Mouse (Mus musculus): ENCODE results near the gene Parvg.

Gene Parvg

GRCm38 (mm10) chr15:84303264-84303663 lies 20.6 kb upstream of the Parvg start:
- no peak for DNase-seq (ENCODE audit: low read depth, low spot score)

DNA sequence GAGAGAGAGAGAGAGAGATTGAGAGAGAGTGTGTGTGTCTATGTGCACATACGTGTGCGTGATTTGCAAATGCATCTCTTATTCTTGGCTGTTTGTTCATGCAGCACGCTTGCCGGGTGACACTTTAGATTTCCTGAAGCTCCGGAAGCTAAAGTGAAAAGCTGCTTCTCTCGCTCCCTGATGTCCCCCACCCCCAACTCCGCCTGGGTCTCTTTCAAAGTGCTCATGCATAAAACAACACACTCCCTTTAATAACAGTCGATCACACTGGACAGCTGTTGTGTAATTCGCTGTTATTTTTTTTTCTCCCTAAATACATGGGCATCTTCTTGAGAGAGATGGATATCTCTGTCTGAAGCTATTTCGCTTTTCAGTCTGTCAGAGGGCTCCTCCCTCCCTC lies 18.5 kb upstream of the Parvg start:
- no peak for DNase-seq (ENCODE audit: low read depth, low spot score)

- no peak for DNase-seq (ENCODE audit: low read depth, low spot score)
Observed at GRCm38 (mm10) chr15:84310271-84310670, 13.6 kb upstream of the Parvg start.

DNA sequence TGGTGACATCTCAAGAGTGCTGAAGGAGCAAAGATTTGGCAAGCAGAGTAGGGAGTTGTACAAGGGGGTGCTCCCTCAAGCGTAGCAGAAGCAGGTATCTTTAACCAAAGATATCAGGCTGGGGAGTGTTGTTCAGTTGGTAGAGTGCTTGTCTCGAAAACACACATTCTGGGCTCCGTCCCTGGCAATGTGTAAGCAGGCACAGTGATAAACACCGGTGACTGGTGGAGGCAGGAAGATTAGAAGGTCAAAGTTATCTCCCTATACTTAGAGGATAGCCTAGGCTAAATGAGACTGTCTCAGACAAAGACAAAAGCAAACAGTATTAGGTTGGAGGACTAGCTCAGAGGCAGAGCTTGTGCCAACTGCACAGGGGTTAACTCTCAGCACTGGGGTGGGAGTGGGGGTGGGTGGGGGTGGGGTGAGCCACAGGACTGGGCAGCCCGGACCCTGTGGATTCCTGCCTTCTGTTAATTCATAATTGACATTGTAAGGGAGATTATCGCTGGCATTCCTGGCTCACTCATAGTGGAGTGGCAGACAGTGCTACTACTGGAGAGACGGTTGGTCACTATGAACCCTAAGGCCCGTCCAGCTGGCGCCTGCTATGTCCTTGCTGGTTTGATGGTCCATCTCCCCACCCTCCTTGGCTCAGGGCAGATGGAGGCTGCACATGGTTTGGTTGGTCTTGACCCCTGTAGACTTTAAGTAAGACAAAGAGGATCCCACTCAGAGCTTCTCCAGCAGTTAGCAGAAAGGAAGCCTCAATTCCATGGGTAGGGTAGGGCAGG lies 12.3 kb upstream of the Parvg start:
- no peak for DNase-seq (ENCODE audit: low read depth, low spot score)

DNA sequence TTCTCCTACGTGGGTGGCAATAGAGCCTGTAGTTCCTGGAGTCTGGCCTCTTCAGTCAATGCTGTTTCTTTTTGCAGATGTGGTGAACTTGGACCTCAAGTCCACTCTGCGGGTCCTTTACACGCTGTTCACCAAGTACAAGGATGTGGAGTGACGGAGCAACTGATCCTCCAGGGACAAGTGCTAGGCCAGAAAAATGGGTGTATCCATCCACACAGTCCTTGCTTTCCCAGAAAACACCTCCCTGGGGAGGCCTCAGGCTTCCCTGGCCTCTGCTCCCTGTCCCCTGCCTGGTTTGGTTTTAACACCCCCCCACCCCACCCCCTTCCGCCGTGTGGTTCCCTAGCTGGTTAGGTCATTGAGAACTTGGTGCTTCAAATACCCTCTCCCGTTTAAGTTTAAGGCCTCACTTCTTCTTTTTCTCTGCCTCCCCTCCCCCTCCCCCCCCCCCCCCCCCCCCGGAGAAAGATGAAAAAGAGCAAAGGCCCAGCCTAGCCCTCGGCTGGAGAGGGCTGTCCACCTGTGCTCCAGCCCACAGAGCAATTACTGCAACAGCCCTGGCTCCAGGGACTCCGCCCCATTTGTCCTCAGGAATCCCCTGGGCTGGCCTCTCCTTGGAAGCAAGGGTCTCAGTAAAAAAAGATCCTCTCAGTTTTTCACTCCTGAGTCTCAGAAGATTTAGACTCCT lies 10.8 kb upstream of the Parvg start:
- DNase-seq (ENCODE audit: low read depth, low spot score): no peak

GRCm38 (mm10) chr15:84313566-84313878 lies 10.3 kb upstream of the Parvg start:
- DNase-seq (ENCODE audit: low read depth, low spot score): no peak

- DNase-seq (ENCODE audit: low read depth, low spot score): no peak
Observed at GRCm38 (mm10) chr15:84314420-84315080, 9.3 kb upstream of the Parvg start.

- no peak for DNase-seq (ENCODE audit: low read depth, low spot score)
Observed at GRCm38 (mm10) chr15:84315276-84316046, 8.4 kb upstream of the Parvg start.

GRCm38 (mm10) chr15:84319393-84319792 lies 4.4 kb upstream of the Parvg start:
- no peak for DNase-seq (ENCODE audit: low read depth, low spot score)

DNA sequence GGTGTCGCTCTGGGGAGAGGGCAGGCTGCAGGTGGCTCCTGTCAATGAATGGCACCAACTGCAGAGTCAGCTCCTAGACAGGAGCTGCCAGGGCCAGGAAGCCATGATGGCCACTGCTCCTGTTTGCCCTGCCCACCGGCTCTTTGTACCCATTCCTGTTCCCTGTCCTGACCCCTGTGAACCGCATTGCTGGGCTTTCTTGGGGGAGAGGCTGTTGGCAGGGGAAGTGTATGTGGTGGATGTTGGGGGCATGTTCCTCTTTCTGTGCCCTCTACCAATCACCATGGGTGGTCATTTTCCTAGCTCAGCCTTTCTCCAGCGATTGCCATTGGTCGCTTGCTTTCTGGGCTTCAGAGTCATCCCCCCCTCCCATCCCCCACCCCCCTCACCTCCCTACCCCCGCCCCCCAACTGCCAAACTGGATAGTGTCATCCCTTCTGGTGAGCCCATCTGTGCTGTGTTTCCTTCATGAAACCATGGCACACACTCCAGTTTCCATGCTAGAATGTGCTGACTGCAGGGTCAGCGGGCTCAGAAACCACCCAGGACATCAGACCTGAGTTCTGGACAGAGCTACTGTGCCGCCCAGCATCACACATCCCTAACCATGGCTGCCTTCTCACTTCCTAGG lies 2.2 kb upstream of the Parvg start:
- no peak for DNase-seq (ENCODE audit: low read depth, low spot score)

DNA sequence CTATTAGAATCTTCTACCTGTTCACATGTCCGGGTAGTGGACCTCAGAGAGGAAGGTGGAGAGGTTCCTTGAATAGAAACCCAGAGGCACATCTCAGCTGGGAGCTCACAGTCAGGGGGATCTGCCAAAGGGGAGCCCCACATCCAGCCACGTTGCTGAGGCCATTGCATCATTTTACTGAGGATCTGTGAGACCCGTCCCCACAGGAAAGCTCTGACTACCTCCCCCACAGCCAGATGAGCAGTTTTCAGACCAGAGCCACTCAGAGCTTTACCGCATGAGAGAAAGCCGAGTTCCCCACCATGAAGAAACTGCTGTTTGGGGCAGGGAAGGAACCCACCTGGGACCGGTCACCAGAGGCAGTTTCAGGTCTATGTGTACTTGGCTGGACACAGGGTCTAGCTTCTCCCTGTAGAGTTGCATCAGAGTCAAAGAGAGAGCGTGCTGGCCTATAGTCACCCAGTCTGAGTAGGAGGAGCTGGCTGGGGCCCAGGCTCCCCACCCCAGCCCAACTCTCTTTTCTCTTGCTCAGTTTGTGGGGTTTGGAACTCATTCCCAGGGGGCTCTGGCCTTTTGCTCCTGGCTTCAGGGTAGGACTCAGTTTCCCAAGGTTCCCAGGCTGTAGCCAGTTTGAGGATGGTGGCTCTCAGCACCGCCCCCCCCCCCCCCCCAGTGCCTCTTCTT lies 1.2 kb downstream of the Parvg start:
- DNase-seq (ENCODE audit: low read depth, low spot score): no peak

GRCm38 (mm10) chr15:84325736-84326135 lies 1.9 kb downstream of the Parvg start:
- DNase-seq (ENCODE audit: low read depth, low spot score): no peak

DNA sequence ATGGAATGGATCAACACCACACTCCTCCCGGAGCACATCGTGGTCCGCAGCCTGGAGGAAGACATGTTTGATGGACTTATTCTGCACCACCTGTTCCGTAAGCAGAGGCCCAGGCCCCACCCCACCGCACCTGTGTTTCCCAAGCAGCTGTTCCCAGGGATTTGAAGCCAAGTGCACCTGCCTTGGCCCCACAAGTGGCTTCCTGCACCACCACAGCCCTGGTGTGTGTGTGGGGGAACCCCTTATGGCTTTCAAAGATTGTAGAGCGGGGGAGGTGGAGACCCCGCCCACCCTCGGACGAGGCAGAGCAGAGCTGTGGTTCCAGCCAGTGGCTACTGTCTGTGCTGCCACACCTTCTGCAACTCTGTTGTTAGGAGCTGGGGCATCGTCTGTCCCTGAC lies 5.0 kb downstream of the Parvg start:
- no peak for DNase-seq (ENCODE audit: low read depth, low spot score)

DNA sequence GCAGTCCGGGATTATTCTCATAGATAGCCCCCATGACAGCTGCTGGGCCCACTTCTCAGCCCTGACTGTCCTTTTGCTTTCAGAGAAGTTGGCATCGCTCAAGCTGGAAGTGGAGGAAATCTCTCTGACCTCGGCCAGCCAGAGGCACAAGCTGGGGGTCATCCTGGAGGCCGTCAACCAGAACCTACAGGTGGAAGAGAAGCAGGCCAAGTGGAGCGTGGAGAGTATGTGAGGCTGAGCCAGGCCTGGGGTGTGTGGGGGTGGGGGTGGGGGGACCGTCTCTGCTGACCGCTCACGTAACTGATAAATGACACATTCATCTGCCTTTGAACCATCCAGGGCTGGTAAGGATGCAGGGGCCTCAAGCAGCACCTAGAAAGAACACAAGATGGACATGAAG lies 6.1 kb downstream of the Parvg start:
- no peak for DNase-seq (ENCODE audit: low read depth, low spot score)

GRCm38 (mm10) chr15:84331066-84331612 lies 7.3 kb downstream of the Parvg start:
- no peak for DNase-seq (ENCODE audit: low read depth, low spot score)

- DNase-seq (ENCODE audit: low read depth, low spot score): no peak
Observed at GRCm38 (mm10) chr15:84336281-84336817, 12.5 kb downstream of the Parvg start.

DNA sequence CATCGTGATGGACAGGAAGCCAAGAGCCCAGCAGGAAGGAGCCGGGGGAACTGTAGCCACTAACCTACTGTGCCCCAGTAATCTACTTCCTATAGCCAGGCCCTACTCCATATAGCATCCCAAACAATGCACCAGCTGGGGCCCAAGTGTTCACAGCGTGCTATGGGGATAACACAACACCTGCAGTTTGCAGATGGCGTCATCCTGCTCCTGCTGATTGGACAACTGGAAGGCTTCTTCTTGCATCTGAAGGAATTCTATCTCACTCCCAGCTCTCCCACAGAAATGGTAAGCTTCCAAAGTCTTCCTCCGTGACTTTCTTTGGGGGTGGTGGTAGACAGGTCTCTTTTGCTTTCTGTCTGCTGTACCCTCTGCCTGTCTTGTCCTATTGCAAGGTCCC lies 13.8 kb downstream of the Parvg start:
- no peak for DNase-seq (ENCODE audit: low read depth, low spot score)

DNA sequence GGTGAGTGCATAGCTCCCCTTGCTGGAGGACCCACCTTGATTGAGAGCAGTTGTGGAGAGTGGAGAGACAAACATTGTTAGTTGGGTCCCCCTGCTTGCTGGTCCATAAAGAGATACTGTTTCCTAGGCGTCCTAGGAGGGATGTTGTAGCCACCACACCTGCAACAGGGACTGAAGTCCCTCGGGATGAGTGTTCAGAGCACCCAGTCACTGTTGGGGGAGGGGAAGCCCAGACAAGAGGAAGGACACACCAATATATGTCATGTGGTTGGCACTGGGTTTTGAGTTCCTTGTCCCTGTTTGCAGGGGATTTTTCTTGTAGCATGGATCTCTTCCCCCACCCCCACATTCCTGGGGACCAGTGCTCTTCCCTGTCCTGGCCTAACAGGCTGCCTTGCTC lies 17.1 kb downstream of the Parvg start:
- no peak for DNase-seq (ENCODE audit: low read depth, low spot score)

DNA sequence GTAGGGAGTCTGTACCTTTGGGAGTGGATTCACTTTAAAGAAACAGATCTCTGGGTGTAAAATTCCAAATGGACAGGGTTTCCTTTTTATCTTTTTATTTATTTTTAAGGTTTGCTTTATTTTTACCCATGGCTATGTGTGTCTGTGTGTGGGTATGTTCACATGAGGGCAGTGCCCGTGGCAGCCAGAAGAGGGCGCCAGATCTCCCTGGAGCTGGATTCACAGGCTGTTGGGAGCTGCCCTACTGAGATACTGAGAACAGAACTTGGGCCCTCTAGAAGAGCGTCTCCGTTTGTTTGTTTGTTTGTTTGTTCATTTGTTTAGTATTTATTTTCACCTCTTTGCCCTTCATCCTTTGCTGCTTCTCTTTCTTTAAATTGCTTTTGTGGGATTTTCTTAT lies 24.9 kb downstream of the Parvg start:
- no peak for DNase-seq (ENCODE audit: low read depth, low spot score)

- DNase-seq (ENCODE audit: low read depth, low spot score): no peak
Observed at GRCm38 (mm10) chr15:84349915-84350738, 26.3 kb downstream of the Parvg start.

All from 3T3-L1 (cell line).